Mouse (Mus musculus) neural tube, embryonic 14.5 days (tissue): ENCODE measurements around the gene Nr1i3. TPM values are rescaled to one million over a fixed set of nuclear protein-coding genes. Genes with fewer than 3 reads are reported as not detected.

ENCODE experiments used
- ATAC-seq: fragments of 200-750 bp; cut with Nextera tagmentation; 2 replicates; pipeline ENCODE4 v1.8.0; 2017; ENCODE audit warnings: low read depth, mild to moderate bottlenecking, moderate TSS enrichment, moderate library complexity
- H3K27ac ChIP-seq: fragments of 300-500 bp; sonication (generic); 2 replicates; pipeline ENCODE4 v1.5.1; 2014; ENCODE audit warnings: low read depth, mild to moderate bottlenecking, control low read depth, low read length, moderate library complexity, mixed read lengths
- H3K27me3 ChIP-seq: fragments of 300-500 bp; sonication (generic); 2 replicates; pipeline ENCODE4 v1.6.1; 2014; ENCODE audit warnings: low read length; ENCODE audit not compliant: control insufficient read depth, insufficient read depth
- H3K36me3 ChIP-seq: fragments of 300-500 bp; sonication (generic); 2 replicates; pipeline ENCODE4 v1.6.1; 2014; ENCODE audit warnings: low read length, mixed read lengths; ENCODE audit not compliant: control insufficient read depth, insufficient read depth
- H3K4me1 ChIP-seq: fragments of 300-500 bp; sonication (generic); 2 replicates; pipeline ENCODE4 v1.6.1; 2014; ENCODE audit warnings: low read length; ENCODE audit not compliant: control insufficient read depth, insufficient read depth
- H3K4me2 ChIP-seq: fragments of 300-500 bp; sonication (generic); 2 replicates; pipeline ENCODE4 v1.6.1; 2014; ENCODE audit warnings: mild to moderate bottlenecking, low read depth, low read length, control low read depth
- H3K4me3 ChIP-seq: fragments of 300-500 bp; sonication (generic); 2 replicates; pipeline ENCODE4 v1.5.1; 2014; ENCODE audit warnings: low read depth, low read length, control low read depth, mixed read lengths
- H3K9ac ChIP-seq: fragments of 300-500 bp; sonication (generic); replicated peaks from 2 replicates; pipeline ENCODE4 v1.6.1; 2014; ENCODE audit warnings: low read depth, mild to moderate bottlenecking, control low read depth, low read length, mixed read lengths
- H3K9me3 ChIP-seq: fragments of 300-500 bp; sonication (generic); 2 replicates; pipeline ENCODE4 v1.6.1; 2016; ENCODE audit warnings: low read length; ENCODE audit not compliant: control insufficient read depth
- WGBS: fragments of 180-500 bp; shearing (Covaris S2); extraction: QIAGEN DNeasy Blood & Tissue Kit; methylation state at CpG from one replicate; pipeline ENCODE4 v1.1.7; 2014; 5-methylcytosine and 5-hydroxymethylcytosine counted together
- polyA plus RNA-seq: library from polyadenylated mRNA; unstranded; fragments of >200 nt; fragmentation: Nextera tagmentation; extraction: Ambion mirVana; gene quantifications from 2 replicates; pipeline ENCODE4 v1.2.1, GENCODE M21; 2014

Gene Nr1i3
- polyA plus RNA-seq, 1 experiment from 2014 or later, result 0.20 TPM

GRCm38 (mm10) chr1:171223168-171223567, 9.4 kb downstream of the Nr1i3 start:
- Histone ChIP-seq H3K9me3 (no peaks in the 10 kb centered on the region), H3K4me1 (peaks cover 11% of the 10 kb centered on the region), H3K27me3 (no peaks in the 10 kb centered on the region), H3K27ac (peak overlapping the region; percentile 11; the same call in 1 of the 2 replicates), H3K9ac (no peak overlapping the region), H3K4me3 (no peak overlapping the region), H3K4me2 (peak overlapping the region; percentile 89; the same call in 1 of the 2 replicates), H3K36me3 (peaks cover 9% of the 10 kb centered on the region; the same call in 1 of the 2 replicates)
- WGBS, result 85% methylated on average over 6 of the region's 6 CpGs
- ATAC-seq, result no peak

- no peak overlapping the region for H3K4me2 ChIP-seq
- H3K27ac ChIP-seq, result no peak overlapping the region
- WGBS, result 96% methylated on average over 2 of the region's 2 CpGs
- no peak overlapping the region for H3K4me3 ChIP-seq
- H3K27me3 ChIP-seq, result no peaks in the 10 kb centered on the region
- H3K36me3 ChIP-seq, result peaks cover 6% of the 10 kb centered on the region; the same call in 1 of the 2 replicates
- H3K9me3 ChIP-seq, result no peaks in the 10 kb centered on the region
- ATAC-seq, result no peak
- H3K9ac ChIP-seq, result no peak overlapping the region
- H3K4me1 ChIP-seq, result peaks cover 11% of the 10 kb centered on the region
Measured at GRCm38 (mm10) chr1:171223796-171224195, 10.0 kb downstream of the Nr1i3 start.

GRCm38 (mm10) chr1:171224857-171225256, 11.1 kb downstream of the Nr1i3 start, which contains the start of gene Apoa2:
Gene Apoa2 (plus strand): TSS chr1:171225054.
- Histone ChIP-seq H3K27me3 (no peaks in the 10 kb centered on the region), H3K9ac (no peak within 1 kb of the TSS)
- WGBS, result 80% methylated on average over 5 of the region's 5 CpGs

GRCm38 (mm10) chr1:171226780-171227179, 13.0 kb downstream of the Nr1i3 start:
- no peak overlapping the region for H3K9ac ChIP-seq
- WGBS, result 43% methylated on average over 4 of the region's 4 CpGs
- no peaks in the 10 kb centered on the region for H3K27me3 ChIP-seq
- H3K4me1 ChIP-seq, result no peaks in the 10 kb centered on the region; the same call in 1 of the 2 replicates
- H3K4me3 ChIP-seq, result no peak overlapping the region
- no peak for ATAC-seq
- H3K36me3 ChIP-seq, result no peaks in the 10 kb centered on the region
- H3K4me2 ChIP-seq, result no peak overlapping the region
- H3K27ac ChIP-seq, result no peak overlapping the region
- no peaks in the 10 kb centered on the region for H3K9me3 ChIP-seq

More at GRCm38 (mm10) chr1:171224857-171225256, 11.1 kb downstream of the Nr1i3 start, which contains the start of gene Apoa2:
- Histone ChIP-seq H3K4me1 (peaks cover 11% of the 10 kb centered on the region), H3K4me3 (no peak within 1 kb of the TSS), H3K36me3 (no peaks in the 10 kb centered on the region), H3K27ac (no peak within 1 kb of the TSS), H3K4me2 (no peak within 1 kb of the TSS), H3K9me3 (no peaks in the 10 kb centered on the region)
- no peak for ATAC-seq

- H3K27ac ChIP-seq, result no peak overlapping the region
- H3K4me1 ChIP-seq, result no peaks in the 10 kb centered on the region
- H3K4me2 ChIP-seq, result no peak overlapping the region
- no peak for ATAC-seq
- no peaks in the 10 kb centered on the region for H3K27me3 ChIP-seq
- no peaks in the 10 kb centered on the region for H3K36me3 ChIP-seq
- no peak overlapping the region for H3K4me3 ChIP-seq
- 74% methylated on average over 1 of the region's 1 CpGs for WGBS
- H3K9ac ChIP-seq, result no peak overlapping the region
- no peaks in the 10 kb centered on the region for H3K9me3 ChIP-seq
Measured at GRCm38 (mm10) chr1:171227879-171228278, 14.1 kb downstream of the Nr1i3 start.

- peaks cover 8% of the 10 kb centered on the region for H3K36me3 ChIP-seq
- no peak overlapping the region for H3K9ac ChIP-seq
- no peak for ATAC-seq
- no peak overlapping the region for H3K4me3 ChIP-seq
- no peaks in the 10 kb centered on the region for H3K9me3 ChIP-seq
- no peaks in the 10 kb centered on the region for H3K4me1 ChIP-seq
- H3K27me3 ChIP-seq, result no peaks in the 10 kb centered on the region
- no peak overlapping the region for H3K4me2 ChIP-seq
- no peak overlapping the region for H3K27ac ChIP-seq
- WGBS, result 61% methylated on average over 6 of the region's 6 CpGs
Measured at GRCm38 (mm10) chr1:171229750-171230149, 16.0 kb downstream of the Nr1i3 start.

- ATAC-seq, result no peak
- 76% methylated on average over 3 of the region's 3 CpGs for WGBS
- Histone ChIP-seq H3K9me3 (no peaks in the 10 kb centered on the region), H3K27me3 (no peaks in the 10 kb centered on the region), H3K27ac (no peak overlapping the region), H3K4me2 (no peak overlapping the region), H3K36me3 (peaks cover 11% of the 10 kb centered on the region), H3K4me1 (no peaks in the 10 kb centered on the region), H3K9ac (no peak overlapping the region), H3K4me3 (no peak overlapping the region)
Measured at GRCm38 (mm10) chr1:171230215-171230614, 16.4 kb downstream of the Nr1i3 start.

GRCm38 (mm10) chr1:171231844-171232243, 18.1 kb downstream of the Nr1i3 start:
- H3K9ac ChIP-seq, result no peak overlapping the region
- no peak overlapping the region for H3K4me2 ChIP-seq
- no peaks in the 10 kb centered on the region for H3K27me3 ChIP-seq
- no peaks in the 10 kb centered on the region for H3K9me3 ChIP-seq
- H3K4me1 ChIP-seq, result no peaks in the 10 kb centered on the region
- no peak overlapping the region for H3K4me3 ChIP-seq
- H3K27ac ChIP-seq, result no peak overlapping the region
- no peak for ATAC-seq
- 82% methylated on average over 4 of the region's 4 CpGs for WGBS
- H3K36me3 ChIP-seq, result peaks cover 27% of the 10 kb centered on the region

- WGBS, result 91% methylated on average over 5 of the region's 5 CpGs
- H3K27me3 ChIP-seq, result no peaks in the 10 kb centered on the region
- no peak for ATAC-seq
Measured at GRCm38 (mm10) chr1:171232348-171232747, 18.6 kb downstream of the Nr1i3 start.

More at GRCm38 (mm10) chr1:171232348-171232747, 18.6 kb downstream of the Nr1i3 start:
- Histone ChIP-seq H3K4me3 (no peak overlapping the region), H3K4me1 (no peaks in the 10 kb centered on the region), H3K9ac (no peak overlapping the region), H3K4me2 (no peak overlapping the region), H3K36me3 (peaks cover 32% of the 10 kb centered on the region), H3K27ac (no peak overlapping the region), H3K9me3 (no peaks in the 10 kb centered on the region)
